Mouse (Mus musculus): ENCODE measurements around the gene Zfp467.

- no peak for TF ChIP-seq CTCF (IDR thresholded peaks at IDR 0.05; ENCODE audit: borderline replicate concordance, extremely low read depth, insufficient read depth, insufficient read length)
- no peak for TF ChIP-seq POLR2A (IDR thresholded peaks at IDR 0.05; ENCODE audit: borderline replicate concordance, extremely low read depth, insufficient read depth, insufficient read length, poor library complexity, severe bottlenecking)
Observed at GRCm38 (mm10) chr6:48412662-48413061, 33.0 kb downstream of the Zfp467 start.

All from brain, embryonic 14.5 days (tissue).